Mouse (Mus musculus) intestine, embryonic 14.5 days (tissue): Measurements from ENCODE around the gene Klrd1. TPM values are rescaled to one million over a fixed set of nuclear protein-coding genes. Genes with fewer than 3 reads are reported as not detected.

Source experiments
- ATAC-seq: fragments of 200-750 bp; cut with Nextera tagmentation; replicated peaks from 2 replicates; pipeline ENCODE4 v1.8.0; 2017; ENCODE audit warnings: low read depth, moderate number of reproducible peaks, moderate TSS enrichment, moderate library complexity; ENCODE audit not compliant: low FRiP score, low TSS enrichment
- DNase-seq: peaks from one replicate; pipeline ENCODE4 v3.0.0-alpha.2; 2018; ENCODE audit warnings: low spot score
- H3K27ac ChIP-seq: fragments of 300-500 bp; sonication (generic); 2 replicates; pipeline ENCODE4 v1.5.1; 2014; ENCODE audit warnings: low read depth, mild to moderate bottlenecking, control low read depth
- H3K27me3 ChIP-seq: fragments of 300-500 bp; sonication (generic); replicated peaks from 2 replicates; pipeline ENCODE4 v1.6.1; 2014; ENCODE audit warnings: low read length, control low read depth; ENCODE audit not compliant: control insufficient read depth, insufficient read depth
- H3K36me3 ChIP-seq: fragments of 300-500 bp; sonication (generic); 2 replicates; pipeline ENCODE4 v1.6.1; 2014; ENCODE audit warnings: low read length, control low read depth; ENCODE audit not compliant: control insufficient read depth, insufficient read depth
- H3K4me1 ChIP-seq: fragments of 300-500 bp; sonication (generic); replicated peaks from 2 replicates; pipeline ENCODE4 v1.6.1; 2014; ENCODE audit warnings: low read length, control low read depth, mixed read lengths; ENCODE audit not compliant: control insufficient read depth, insufficient read depth
- H3K4me2 ChIP-seq: fragments of 300-500 bp; sonication (generic); 2 replicates; pipeline ENCODE4 v1.6.1; 2014; ENCODE audit warnings: low read length
- H3K4me3 ChIP-seq: fragments of 300-500 bp; sonication (generic); 2 replicates; pipeline ENCODE4 v1.5.1; 2014; ENCODE audit warnings: low read depth, low read length, control low read depth, mixed read lengths
- H3K9ac ChIP-seq: fragments of 300-500 bp; sonication (generic); 2 replicates; pipeline ENCODE4 v1.6.1; 2014; ENCODE audit warnings: mild to moderate bottlenecking, low read length
- H3K9me3 ChIP-seq: fragments of 300-500 bp; sonication (generic); 2 replicates; pipeline ENCODE4 v1.6.1; 2016; ENCODE audit warnings: low read length, control low read depth; ENCODE audit not compliant: control insufficient read depth
- WGBS: fragments of 180-500 bp; shearing (Covaris S2); extraction: QIAGEN DNeasy Blood & Tissue Kit; methylation state at CpG from one replicate; pipeline ENCODE4 v1.1.7; 2014; 5-methylcytosine and 5-hydroxymethylcytosine counted together
- polyA plus RNA-seq: library from polyadenylated mRNA; unstranded; fragments of >200 nt; fragmentation: Nextera tagmentation; extraction: Ambion mirVana; gene quantifications from 2 replicates; pipeline ENCODE4 v1.2.1, GENCODE M21; 2014

The Klrd1 gene
- 0.69 and 0.97 TPM in 2 replicates for polyA plus RNA-seq

- Histone ChIP-seq H3K9me3 (no peaks in the 10 kb centered on the region), H3K4me3 (no peak within 1 kb of the TSS), H3K4me1 (no peaks in the 10 kb centered on the region), H3K9ac (no peak within 1 kb of the TSS), H3K4me2 (no peak within 1 kb of the TSS), H3K27ac (no peak within 1 kb of the TSS), H3K27me3 (no peaks in the 10 kb centered on the region), H3K36me3 (no peaks in the 10 kb centered on the region)
- DNase-seq (no peak), ATAC-seq (no peak)
- WGBS = 75% methylated on average over 3 of the region's 3 CpGs
Measured at GRCm38 (mm10) chr6:129591508-129591907, at the start of gene Klrd1. Klrd1 (plus strand) TSS chr6:129591782.

- Histone ChIP-seq H3K4me2 (no peak overlapping the region), H3K9me3 (no peaks in the 10 kb centered on the region), H3K27me3 (no peaks in the 10 kb centered on the region), H3K36me3 (peaks cover 47% of the 10 kb centered on the region), H3K9ac (no peak overlapping the region), H3K4me3 (no peak overlapping the region), H3K4me1 (no peaks in the 10 kb centered on the region), H3K27ac (no peak overlapping the region)
- WGBS = 84% methylated on average over 9 of the region's 9 CpGs
- ATAC-seq (no peak), DNase-seq (no peak)
Measured at GRCm38 (mm10) chr6:129541931-129542330, 49.7 kb upstream of the Klrd1 start.

GRCm38 (mm10) chr6:129542540-129542939, 49.0 kb upstream of the Klrd1 start:
- Histone ChIP-seq H3K36me3 (peaks cover 44% of the 10 kb centered on the region), H3K27ac (no peak overlapping the region), H3K9ac (no peak overlapping the region), H3K9me3 (no peaks in the 10 kb centered on the region), H3K4me3 (no peak overlapping the region), H3K27me3 (no peaks in the 10 kb centered on the region), H3K4me2 (no peak overlapping the region), H3K4me1 (no peaks in the 10 kb centered on the region)
- DNase-seq (no peak), ATAC-seq (no peak)
- 90% methylated on average over 3 of the region's 3 CpGs for WGBS

GRCm38 (mm10) chr6:129543709-129544606, 47.6 kb upstream of the Klrd1 start:
- H3K9me3 ChIP-seq = no peaks in the 10 kb centered on the region
- H3K9ac ChIP-seq = no peak overlapping the region
- WGBS = 43% methylated on average over 6 of the region's 6 CpGs
- no peaks in the 10 kb centered on the region for H3K4me1 ChIP-seq
- H3K4me3 ChIP-seq = no peak overlapping the region
- H3K27me3 ChIP-seq = no peaks in the 10 kb centered on the region
- peaks cover 30% of the 10 kb centered on the region for H3K36me3 ChIP-seq
- H3K4me2 ChIP-seq = no peak overlapping the region
- DNase-seq (peak; percentile 76), ATAC-seq (peak; percentile 68)
- no peak overlapping the region for H3K27ac ChIP-seq

GRCm38 (mm10) chr6:129547277-129547676, 44.3 kb upstream of the Klrd1 start:
- no peak overlapping the region for H3K4me3 ChIP-seq
- no peak for ATAC-seq
- no peaks in the 10 kb centered on the region for H3K4me1 ChIP-seq
- H3K9ac ChIP-seq = no peak overlapping the region
- DNase-seq = no peak
- H3K27ac ChIP-seq = no peak overlapping the region
- 79% methylated on average over 2 of the region's 2 CpGs for WGBS
- no peak overlapping the region for H3K4me2 ChIP-seq
- H3K9me3 ChIP-seq = no peaks in the 10 kb centered on the region
- H3K27me3 ChIP-seq = no peaks in the 10 kb centered on the region
- H3K36me3 ChIP-seq = no peaks in the 10 kb centered on the region

- Histone ChIP-seq H3K27ac (no peak overlapping the region), H3K9me3 (no peaks in the 10 kb centered on the region), H3K36me3 (no peaks in the 10 kb centered on the region), H3K4me1 (no peaks in the 10 kb centered on the region), H3K4me2 (no peak overlapping the region), H3K4me3 (no peak overlapping the region), H3K27me3 (no peaks in the 10 kb centered on the region), H3K9ac (no peak overlapping the region)
- no peak for DNase-seq
- no peak for ATAC-seq
- 68% methylated on average over 3 of the region's 3 CpGs for WGBS
Measured at GRCm38 (mm10) chr6:129548009-129548408, 43.6 kb upstream of the Klrd1 start.

GRCm38 (mm10) chr6:129557298-129558023, 34.1 kb upstream of the Klrd1 start:
- no peak overlapping the region for H3K4me3 ChIP-seq
- no peak overlapping the region for H3K9ac ChIP-seq
- DNase-seq = no peak
- H3K27me3 ChIP-seq = no peaks in the 10 kb centered on the region
- no peak overlapping the region for H3K4me2 ChIP-seq
- no peaks in the 10 kb centered on the region for H3K4me1 ChIP-seq
- peak; percentile 34; the same call in 1 of the 2 replicates for ATAC-seq
- H3K27ac ChIP-seq = no peak overlapping the region
- no peaks in the 10 kb centered on the region for H3K9me3 ChIP-seq
- H3K36me3 ChIP-seq = no peaks in the 10 kb centered on the region

- no peak overlapping the region for H3K4me3 ChIP-seq
- no peak overlapping the region for H3K9ac ChIP-seq
- H3K27me3 ChIP-seq = no peaks in the 10 kb centered on the region
- no peaks in the 10 kb centered on the region for H3K9me3 ChIP-seq
- no peaks in the 10 kb centered on the region for H3K4me1 ChIP-seq
- WGBS = 18% methylated on average over 12 of the region's 12 CpGs
- no peak overlapping the region for H3K4me2 ChIP-seq
- ATAC-seq (0 out of 2 replicates have a peak, but pooled peaks have one; percentile 70), DNase-seq (peak; percentile 87)
- H3K27ac ChIP-seq = no peak overlapping the region
- H3K36me3 ChIP-seq = no peaks in the 10 kb centered on the region
Measured at GRCm38 (mm10) chr6:129558946-129559640, 32.5 kb upstream of the Klrd1 start.
